Mouse (Mus musculus): ENCODE data around the gene Ncstn. TPM values are rescaled to one million over a fixed set of nuclear protein-coding genes. Genes with fewer than 3 reads are reported as not detected.

Gene Ncstn
- polyA plus RNA-seq, 1 experiment from 2014 or later: 133 TPM

DNA sequence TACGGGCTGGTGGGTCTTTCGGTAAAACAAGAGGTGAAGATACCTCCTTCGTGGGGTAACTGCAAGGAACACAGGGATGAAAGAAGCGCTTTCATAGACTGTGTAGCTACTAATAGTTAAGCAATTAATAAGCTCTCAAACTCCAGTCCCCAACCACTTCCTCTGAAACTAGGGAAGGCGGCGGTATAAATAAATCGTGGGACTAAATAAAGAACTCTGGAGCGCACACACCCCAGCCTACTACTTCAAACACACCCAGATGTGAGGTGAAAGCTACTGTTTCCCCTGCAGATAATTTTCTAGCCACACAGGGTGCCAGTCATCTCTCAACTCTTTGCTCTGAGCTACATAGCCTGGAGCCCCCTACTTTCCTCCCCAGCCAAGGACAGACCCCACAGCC, 66.6 kb downstream of the Ncstn start:
- DNase-seq: no peak
- Histone ChIP-seq H3K4me3 (ENCODE audit: low read depth, low read length) (no peak overlapping the region), H3K9ac (no peak overlapping the region), H3K27me3 (ENCODE audit: insufficient read depth, low read length) (no peaks in the 10 kb centered on the region), H3K27ac (ENCODE audit: low read depth) (no peak overlapping the region), H3K4me1 (ENCODE audit: insufficient read depth) (peaks cover 26% of the 10 kb centered on the region), H3K4me2 (0 out of 2 replicates have a peak overlapping the region, but pooled peaks have one; percentile 10), H3K36me3 (ENCODE audit: insufficient read depth) (peaks cover 21% of the 10 kb centered on the region), H3K9me3 (ENCODE audit: low read depth, low read length) (no peaks in the 10 kb centered on the region)
- TF ChIP-seq CTCF (IDR thresholded peaks at IDR 0.05; ENCODE audit: low read depth): no peak
- no peak for ATAC-seq (ENCODE audit: insufficient read depth)
- 43% methylated on average over 8 of the region's 8 CpGs for WGBS

Other genes with a start within 250 kb of the Ncstn start
- gene Cd84, start 243.1 kb downstream of the Ncstn start, polyA plus RNA-seq (2014; fragmentation: Nextera tagmentation; extraction: Ambion mirVana): 1.6 and 2.0 TPM in 2 replicates
- gene Gm10521, start 187.1 kb downstream of the Ncstn start, polyA plus RNA-seq (2014; fragmentation: Nextera tagmentation; extraction: Ambion mirVana): not detected in 2 replicates
- gene Slamf6, start 165.3 kb downstream of the Ncstn start, polyA plus RNA-seq (2014; fragmentation: Nextera tagmentation; extraction: Ambion mirVana): 0.18 TPM in 1 of 2 replicates, not detected in the other
- 17.1 TPM in 2 replicates for gene Vangl2, start 54.4 kb downstream of the Ncstn start, polyA plus RNA-seq (2014; fragmentation: Nextera tagmentation; extraction: Ambion mirVana)
- not detected in 2 replicates for gene Nhlh1, start 25.2 kb downstream of the Ncstn start, polyA plus RNA-seq (2014; fragmentation: Nextera tagmentation; extraction: Ambion mirVana)
- 218 and 226 TPM in 2 replicates for gene Copa, start 266 bp downstream of the Ncstn start, polyA plus RNA-seq (2014; fragmentation: Nextera tagmentation; extraction: Ambion mirVana)
- gene Pex19, start 44.0 kb upstream of the Ncstn start, polyA plus RNA-seq (2014; fragmentation: Nextera tagmentation; extraction: Ambion mirVana): 110 and 112 TPM in 2 replicates
- gene Dcaf8, start 65.3 kb upstream of the Ncstn start, polyA plus RNA-seq (2014; fragmentation: Nextera tagmentation; extraction: Ambion mirVana): 108 and 111 TPM in 2 replicates
- gene Pea15a, start 124.0 kb upstream of the Ncstn start, polyA plus RNA-seq (2014; fragmentation: Nextera tagmentation; extraction: Ambion mirVana): 128 and 140 TPM in 2 replicates
- gene Casq1, start 137.1 kb upstream of the Ncstn start, polyA plus RNA-seq (2014; fragmentation: Nextera tagmentation; extraction: Ambion mirVana): 5.0 and 5.9 TPM in 2 replicates
- not detected in 2 replicates for gene Atp1a4, start 175.6 kb upstream of the Ncstn start, polyA plus RNA-seq (2014; fragmentation: Nextera tagmentation; extraction: Ambion mirVana)
- 38.6 and 47.8 TPM in 2 replicates for gene Igsf8, start 178.8 kb upstream of the Ncstn start, polyA plus RNA-seq (2014; fragmentation: Nextera tagmentation; extraction: Ambion mirVana)
- gene Atp1a2, start 215.3 kb upstream of the Ncstn start, polyA plus RNA-seq (2014; fragmentation: Nextera tagmentation; extraction: Ambion mirVana): 1.3 and 1.4 TPM in 2 replicates
- gene Kcnj9, start 246.5 kb upstream of the Ncstn start, polyA plus RNA-seq (2014; fragmentation: Nextera tagmentation; extraction: Ambion mirVana): 0.04 TPM in 1 of 2 replicates, not detected in the other

Data from lung, embryonic 14.5 days (tissue).